Mouse (Mus musculus): ENCODE measurements around the gene Letmd1.
A peak's percentile ranks its signal among the peaks of the same experiment; 100 is the strongest.
"Not testable (repeated sequence)": the region's sequence is repeated elsewhere in the genome, so short reads cannot be mapped to it uniquely, and the experiment has no call there.

Letmd1 gene

GRCm38 (mm10) chr15:100451245-100451644 is 17.6 kb upstream of the Letmd1 start:
- DNase-seq (ENCODE audit: low spot score in 2 of 2) = peak in 1 of 2 experiments; percentile 34

GRCm38 (mm10) chr15:100452486-100452885 is 16.3 kb upstream of the Letmd1 start:
- DNase-seq (ENCODE audit: low spot score in 2 of 2) = no peak

DNA sequence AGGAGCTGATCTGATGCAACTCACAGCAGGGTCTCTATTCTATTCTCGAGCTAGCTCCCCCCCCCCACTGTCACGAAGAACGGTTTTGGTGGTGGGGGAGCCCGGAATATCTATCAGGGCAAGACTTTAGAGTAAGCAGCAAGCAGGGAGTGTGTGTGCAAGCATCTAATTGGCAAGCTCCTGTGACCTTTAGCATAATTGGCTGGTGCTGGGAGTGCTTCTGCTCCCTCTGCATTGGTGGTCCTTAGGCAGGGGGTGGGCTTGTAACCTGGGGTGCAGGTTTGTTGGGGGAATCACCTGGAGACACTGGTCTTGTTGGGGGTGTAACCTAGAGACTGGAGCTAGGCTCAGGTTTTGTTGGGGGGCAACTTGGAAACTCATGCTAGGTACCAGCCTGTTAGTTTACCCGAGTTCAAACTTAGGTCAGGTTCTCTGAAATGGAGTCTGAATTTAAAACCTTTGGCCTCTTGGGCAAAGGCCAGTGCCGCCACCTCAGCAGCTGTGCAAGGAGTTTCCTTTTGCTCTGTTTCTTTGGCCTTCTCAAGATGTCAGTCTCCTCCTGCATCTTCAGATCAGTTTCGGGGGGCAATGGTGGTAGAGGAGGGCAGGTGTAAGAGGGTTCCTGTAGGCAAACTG is 12.3 kb upstream of the Letmd1 start:
- DNase-seq (ENCODE audit: low spot score in 2 of 2) = no peak

- peak; percentile 65 for DNase-seq (ENCODE audit: low spot score in 2 of 2)
These were observed 11.5 kb upstream of the Letmd1 start for GRCm38 (mm10) chr15:100457340-100457739.

DNA sequence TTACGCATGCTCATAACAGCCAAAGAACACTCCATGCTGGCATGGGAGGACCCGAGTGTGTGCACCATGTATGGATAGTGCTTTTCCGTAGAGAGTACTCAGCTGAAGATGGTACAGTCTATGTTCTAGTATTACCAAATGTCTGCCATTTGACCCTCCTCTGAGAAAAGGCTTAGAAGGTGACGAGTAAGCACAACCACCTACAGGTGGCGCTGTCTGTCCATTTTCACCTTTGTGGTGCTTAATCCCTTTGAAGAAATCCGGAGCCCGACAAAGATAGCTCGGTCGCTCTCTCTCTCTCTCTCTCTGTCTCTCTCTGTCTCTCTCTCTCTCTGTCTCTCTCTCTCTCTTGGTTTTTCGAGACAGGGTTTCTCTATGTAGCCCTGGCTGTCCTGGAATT is 10.8 kb upstream of the Letmd1 start:
- peak in 1 of 2 experiments; percentile 49 for DNase-seq (ENCODE audit: low spot score in 2 of 2)

DNA sequence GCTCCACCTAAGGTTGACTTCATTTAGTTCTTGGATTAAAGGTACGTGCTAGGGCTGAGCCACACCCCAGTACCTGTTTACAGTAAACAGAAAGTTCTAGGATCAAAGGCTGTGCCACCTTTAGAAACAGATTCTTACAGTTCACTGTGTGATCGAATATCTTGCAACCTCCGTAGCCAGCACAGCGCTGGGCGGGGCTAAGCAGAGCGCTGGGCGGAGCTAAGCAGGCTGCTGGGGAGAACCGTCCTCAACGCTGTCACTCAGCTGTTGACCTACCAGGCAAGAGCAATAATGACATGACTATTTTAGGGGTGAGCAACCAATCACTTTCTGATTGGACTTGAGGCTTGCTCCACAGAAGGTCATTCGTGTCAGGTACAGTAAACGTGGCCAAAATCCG is 7.9 kb upstream of the Letmd1 start:
- no peak for DNase-seq (ENCODE audit: low spot score in 2 of 2)

DNA sequence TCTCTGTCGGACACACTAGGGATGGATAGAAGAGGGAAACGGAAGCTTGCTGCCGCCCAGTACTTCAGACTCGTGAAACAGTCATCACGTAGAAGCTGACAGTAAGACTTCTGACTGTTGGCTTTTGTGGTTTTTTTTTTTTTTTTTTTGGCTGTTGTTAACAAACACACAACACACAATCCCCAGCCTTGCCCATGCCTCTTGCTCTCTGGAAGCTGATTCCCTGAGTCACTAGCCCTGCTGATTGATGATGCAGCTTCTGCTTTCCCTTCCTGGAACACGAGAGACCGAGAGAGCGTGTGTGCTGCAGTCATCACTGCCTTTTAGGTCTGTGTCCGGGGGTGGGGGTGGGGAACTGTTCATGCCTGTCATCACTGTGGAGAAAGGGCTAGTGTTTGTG is 7.2 kb upstream of the Letmd1 start:
- DNase-seq (ENCODE audit: low spot score in 2 of 2) = no peak

DNA sequence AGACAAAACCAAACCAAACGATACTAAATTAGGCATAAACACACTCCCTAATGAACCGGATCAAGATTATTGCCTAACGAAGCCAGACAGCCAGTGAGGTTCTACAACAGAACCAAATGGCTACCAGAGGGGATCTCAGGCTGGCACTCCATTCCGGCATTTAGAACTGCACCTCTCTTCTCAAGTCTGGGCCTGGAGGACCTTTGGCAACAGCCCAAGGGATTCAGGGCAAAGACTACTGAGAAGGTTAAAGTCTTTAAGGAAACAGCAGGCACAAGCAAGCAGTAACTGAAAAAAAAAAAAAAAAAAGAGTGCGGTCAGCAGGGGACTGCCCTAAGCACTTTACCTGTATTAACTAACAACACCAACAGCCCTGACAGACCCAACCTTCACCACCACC is 6.7 kb upstream of the Letmd1 start:
- no peak for DNase-seq (ENCODE audit: low spot score in 2 of 2)

DNA sequence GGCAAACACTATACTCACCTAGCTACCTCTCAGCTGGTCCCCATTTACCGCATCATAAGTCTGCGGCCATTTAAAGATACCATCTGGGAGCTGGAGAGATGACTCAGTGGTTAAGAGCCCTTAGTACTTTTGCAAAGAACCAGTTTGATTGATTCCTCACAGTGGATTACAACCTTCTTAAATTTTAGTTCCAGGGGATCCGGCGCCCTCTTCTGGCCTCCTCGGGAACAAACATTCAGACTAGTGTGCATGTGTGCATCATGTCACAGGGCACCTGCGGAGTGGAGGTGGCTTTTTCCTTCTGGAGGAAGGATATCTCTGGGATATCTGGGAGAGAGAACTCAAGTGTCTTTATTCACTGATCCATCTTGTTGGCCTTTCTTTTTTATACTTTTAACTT is 5.1 kb upstream of the Letmd1 start:
- peak; percentile 69 to 79 for DNase-seq (ENCODE audit: low spot score in 2 of 2)

- DNase-seq (ENCODE audit: low spot score in 2 of 2) = no peak
These were observed 3.4 kb upstream of the Letmd1 start for GRCm38 (mm10) chr15:100465432-100465831.

- no peak for DNase-seq (ENCODE audit: low spot score in 2 of 2)
These were observed 1.1 kb upstream of the Letmd1 start for GRCm38 (mm10) chr15:100467738-100468137.

DNA sequence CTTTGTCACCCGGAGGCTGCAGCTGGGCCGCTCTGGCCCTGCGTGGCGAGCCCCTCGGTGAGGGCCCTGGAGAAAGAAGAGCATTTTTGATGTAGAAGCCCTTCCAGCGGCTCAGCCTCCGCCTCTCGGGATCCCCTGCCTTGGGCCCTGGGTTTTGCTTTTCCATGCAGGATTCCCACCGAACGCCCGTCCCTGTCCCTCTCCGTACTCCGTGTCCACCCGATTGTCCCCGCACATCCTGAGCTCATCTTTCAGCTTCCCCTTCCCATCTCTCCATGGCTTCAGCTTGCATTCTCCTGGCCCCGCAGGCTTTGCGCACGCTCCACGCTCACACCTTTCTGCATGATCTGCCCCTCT is 344 bp downstream of the Letmd1 start:
- no peak for DNase-seq (ENCODE audit: low spot score in 2 of 2)

- no peak for DNase-seq (ENCODE audit: low spot score in 2 of 2)
These were observed 1.2 kb downstream of the Letmd1 start for GRCm38 (mm10) chr15:100470037-100470436.

DNA sequence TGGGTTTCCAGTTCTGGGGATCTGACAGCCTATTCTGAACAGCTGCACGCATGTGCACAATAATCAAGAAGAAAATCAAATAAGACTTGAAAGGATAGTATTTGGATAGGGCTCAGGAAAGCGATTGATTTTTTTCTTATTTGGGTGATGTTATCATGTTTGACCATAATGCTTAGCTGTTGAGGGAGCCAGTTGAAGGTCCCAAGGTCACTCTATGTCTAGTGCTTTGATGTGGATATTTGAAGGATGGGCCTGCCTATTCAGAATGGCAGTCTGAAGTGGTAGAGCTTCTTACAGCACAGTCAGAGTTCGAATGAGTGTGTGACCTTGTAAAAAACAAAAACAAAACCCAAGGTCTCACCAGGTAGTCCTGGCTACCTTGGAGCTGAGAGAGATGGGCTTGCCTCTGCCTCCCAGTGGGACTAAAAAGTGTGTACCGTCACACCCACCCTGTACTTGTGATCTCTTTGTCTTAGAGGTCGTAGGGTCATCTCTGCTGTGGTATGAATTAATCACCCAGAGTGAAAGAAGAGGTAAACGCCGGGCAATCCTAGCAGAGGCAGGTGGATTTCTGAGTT is 5.2 kb downstream of the Letmd1 start:
- DNase-seq (ENCODE audit: low spot score in 2 of 2) = no peak

DNA sequence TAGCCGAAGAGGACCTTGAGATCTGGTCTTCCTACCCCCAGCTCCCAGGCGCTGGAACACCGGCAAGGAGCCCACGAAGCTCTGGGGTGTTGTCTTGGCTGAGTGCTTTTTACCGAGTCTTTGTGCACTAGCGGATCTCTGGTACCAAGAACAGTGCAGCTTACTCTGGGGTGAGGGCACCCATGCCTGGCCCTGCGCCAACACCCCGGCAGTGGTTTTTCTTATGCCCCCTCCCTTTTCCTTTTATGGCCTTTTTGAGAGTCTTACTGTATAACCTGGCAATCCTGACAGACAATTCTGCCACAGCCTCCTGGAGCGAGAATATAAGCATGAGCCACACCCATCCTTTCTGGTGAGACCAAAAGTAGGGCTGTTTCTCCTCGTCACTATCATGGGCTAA is 9.5 kb downstream of the Letmd1 start:
- no peak for DNase-seq (ENCODE audit: low spot score in 2 of 2)

- DNase-seq (ENCODE audit: low spot score in 2 of 2) = no peak
These were observed 10.1 kb downstream of the Letmd1 start for GRCm38 (mm10) chr15:100478925-100479324.

- no peak for DNase-seq (ENCODE audit: low spot score in 2 of 2)
These were observed 16.8 kb downstream of the Letmd1 start for GRCm38 (mm10) chr15:100485576-100485975.

GRCm38 (mm10) chr15:100486450-100486849 is 17.6 kb downstream of the Letmd1 start:
- DNase-seq (ENCODE audit: low spot score in 2 of 2) = no peak

GRCm38 (mm10) chr15:100487050-100487449 is 18.2 kb downstream of the Letmd1 start:
- DNase-seq (ENCODE audit: low spot score in 2 of 2) = no peak

DNA sequence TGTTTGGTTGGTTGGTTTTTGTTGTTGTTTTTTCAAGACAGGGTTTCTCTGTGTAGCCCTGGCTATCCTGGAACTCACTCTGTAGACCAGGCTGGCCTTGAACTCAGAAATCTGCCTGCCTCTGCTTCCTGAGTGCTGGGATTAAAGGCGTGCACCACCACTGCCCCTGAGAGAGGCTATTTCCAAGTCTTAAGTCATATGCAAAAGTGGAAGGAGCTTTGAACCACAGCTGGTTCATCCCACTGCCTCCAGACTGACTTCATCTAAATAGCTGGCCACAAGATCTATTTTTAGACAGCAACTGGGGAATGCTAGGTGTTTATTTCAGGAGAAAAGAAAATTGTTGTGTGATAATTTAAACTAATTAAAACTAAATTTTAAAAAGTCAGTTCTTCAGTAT is 19.5 kb downstream of the Letmd1 start:
- DNase-seq (ENCODE audit: low spot score in 2 of 2) = not testable (repeated sequence)

DNA sequence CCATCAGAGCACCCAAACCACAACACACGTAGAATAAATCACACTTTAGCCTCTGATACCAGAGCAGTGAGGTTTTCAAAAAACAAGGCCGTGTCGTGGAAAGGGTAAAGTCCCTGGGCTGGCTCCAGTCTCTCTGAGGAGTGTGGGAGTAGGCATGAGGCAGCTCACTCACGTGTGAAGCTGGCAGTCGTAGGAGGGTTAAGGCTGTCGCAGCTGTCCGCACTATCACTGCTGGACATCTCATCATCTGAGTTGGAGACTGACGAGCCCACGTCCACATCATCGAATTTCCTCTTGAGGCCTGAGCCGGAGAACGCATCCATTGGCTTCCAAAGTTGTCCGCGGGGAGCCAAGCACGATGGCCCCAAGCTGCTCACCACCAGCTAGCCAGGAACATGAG is 20.4 kb downstream of the Letmd1 start:
- DNase-seq (ENCODE audit: low spot score in 2 of 2) = peak in 1 of 2 experiments; percentile 62

DNA sequence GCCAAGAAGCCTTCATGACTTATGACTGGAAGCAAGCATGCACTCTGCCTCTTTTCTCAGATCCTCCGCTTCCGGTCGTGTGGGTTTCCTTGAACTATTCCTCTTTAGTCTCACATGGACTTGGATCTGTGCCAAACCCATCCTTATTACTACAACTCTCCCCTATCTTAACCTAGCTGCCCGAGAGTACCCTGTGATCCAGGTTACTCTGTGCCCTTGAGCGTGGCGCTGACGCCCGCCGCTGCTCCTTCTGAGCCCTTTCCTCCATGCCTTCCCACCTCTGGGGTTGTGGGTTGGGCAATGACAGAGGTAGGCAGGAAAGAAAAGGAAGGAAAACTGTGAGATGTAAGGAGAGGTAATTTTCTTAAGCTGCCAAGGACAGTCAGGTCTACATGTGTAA is 23.1 kb downstream of the Letmd1 start:
- no peak for DNase-seq (ENCODE audit: low spot score in 2 of 2)

GRCm38 (mm10) chr15:100494647-100495046 is 25.8 kb downstream of the Letmd1 start:
- peak in 1 of 2 experiments; percentile 54 for DNase-seq (ENCODE audit: low spot score in 2 of 2)

DNA sequence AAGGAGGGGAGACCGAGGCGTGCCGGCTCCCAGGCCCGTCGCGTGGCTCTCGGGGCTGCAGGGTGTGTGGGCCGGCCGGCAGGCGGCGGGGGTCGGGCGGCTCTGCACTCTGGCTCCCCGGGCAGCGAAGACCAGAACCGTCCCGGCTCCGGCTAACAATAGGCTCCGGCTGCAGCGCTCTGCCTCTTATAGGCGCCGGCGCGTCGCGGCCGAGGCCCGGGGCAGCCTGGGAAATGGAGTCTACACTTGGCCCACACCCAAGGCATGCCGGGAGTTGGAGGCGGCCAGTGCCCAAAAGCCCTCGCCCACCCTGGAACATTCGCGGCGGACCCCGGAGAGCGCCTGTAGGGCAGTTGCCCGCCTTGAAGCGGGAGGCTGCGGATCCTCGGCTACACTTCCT is 26.3 kb downstream of the Letmd1 start, which contains the start of gene Csrnp2:
TSS of gene Csrnp2 (minus strand) at position 387 of the 400 bp plus-strand sequence.
- peak; percentile 93 to 94 for DNase-seq (ENCODE audit: low spot score in 2 of 2)
